Mouse (Mus musculus) small intestine, adult 2 months (tissue): ENCODE measurements at regions not wholly inside any gene's neighbourhood (a gene's known extent, or its start where the extent isn't known, plus 50 kb on each side); places are given as distances from the start of the nearest gene placed in this dataset.

ENCODE experiments used
- CTCF ChIP-seq: fragments of 200-500 bp; IDR thresholded peaks from 2 replicates; pipeline ENCODE4 v1.5.1; 2012; ENCODE audit warnings: low read depth, mild to moderate bottlenecking, control low read depth, inconsistent platforms, low read length, moderate library complexity, mixed read lengths; ENCODE audit not compliant: insufficient replicate concordance, insufficient read length; ENCODE audit errors: extremely low read depth
- POLR2A ChIP-seq: fragments of 200-500 bp; IDR thresholded peaks from 2 replicates; pipeline ENCODE4 v1.6.1; 2012; ENCODE audit warnings: low read depth, mild to moderate bottlenecking, control low read depth, inconsistent platforms, low read length, moderate library complexity

GRCm38 (mm10) chr2:101364256-101364655 lies 260.3 kb upstream of the Rag2 start:
- TF ChIP-seq CTCF (no peak), POLR2A (no peak)
